Mouse (Mus musculus): ENCODE data around the gene Cdk14.

Gene Cdk14

GRCm38 (mm10) chr5:5185521-5185920 is 234.6 kb downstream of the Cdk14 start:
- DNase-seq (ENCODE audit: low spot score): no peak

DNA sequence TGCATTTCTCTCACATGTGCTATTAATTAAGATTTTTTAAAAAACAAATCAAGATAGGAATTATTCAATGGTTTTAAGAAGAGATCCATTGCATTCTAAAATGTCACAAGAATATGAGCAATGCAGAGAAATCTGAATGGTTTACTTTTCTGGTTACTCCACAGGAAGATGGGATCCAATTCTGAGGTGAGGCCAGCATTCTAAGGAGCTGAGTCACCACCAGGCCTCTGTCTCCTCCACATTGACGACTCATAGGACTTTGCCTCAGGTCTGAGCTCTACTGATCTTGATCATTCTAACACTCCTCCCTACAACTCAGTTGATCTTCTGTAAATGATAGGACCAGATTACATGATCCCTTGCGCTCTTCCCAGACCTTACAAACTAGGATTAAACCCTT is 239.4 kb downstream of the Cdk14 start:
- DNase-seq (ENCODE audit: low spot score): no peak

- no peak for DNase-seq (ENCODE audit: low spot score)
These were observed 239.8 kb downstream of the Cdk14 start for GRCm38 (mm10) chr5:5180311-5180710.

- no peak for DNase-seq (ENCODE audit: low spot score)
These were observed 244.1 kb downstream of the Cdk14 start for GRCm38 (mm10) chr5:5176052-5176451.

DNA sequence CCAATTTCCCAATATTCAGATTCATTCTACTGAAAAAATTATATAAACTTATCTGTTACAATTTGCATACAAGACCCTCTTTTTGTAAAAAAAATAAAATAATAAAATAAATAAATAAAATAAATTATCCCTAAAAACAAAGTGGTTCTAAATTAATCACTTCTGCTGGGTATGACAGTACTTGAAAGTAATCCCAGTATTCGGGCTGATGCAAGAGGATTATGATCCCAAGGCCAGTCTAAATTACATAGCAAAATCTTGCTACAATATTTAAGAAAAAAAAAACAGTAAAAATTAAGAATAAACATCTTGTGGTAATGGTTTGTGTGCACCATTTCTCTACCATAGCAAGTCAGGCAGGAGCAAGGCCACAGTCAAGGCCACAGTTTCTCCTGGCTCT is 244.5 kb downstream of the Cdk14 start:
- DNase-seq (ENCODE audit: low spot score): no peak

GRCm38 (mm10) chr5:5175090-5175489 is 245.0 kb downstream of the Cdk14 start:
- DNase-seq (ENCODE audit: low spot score): no peak

DNA sequence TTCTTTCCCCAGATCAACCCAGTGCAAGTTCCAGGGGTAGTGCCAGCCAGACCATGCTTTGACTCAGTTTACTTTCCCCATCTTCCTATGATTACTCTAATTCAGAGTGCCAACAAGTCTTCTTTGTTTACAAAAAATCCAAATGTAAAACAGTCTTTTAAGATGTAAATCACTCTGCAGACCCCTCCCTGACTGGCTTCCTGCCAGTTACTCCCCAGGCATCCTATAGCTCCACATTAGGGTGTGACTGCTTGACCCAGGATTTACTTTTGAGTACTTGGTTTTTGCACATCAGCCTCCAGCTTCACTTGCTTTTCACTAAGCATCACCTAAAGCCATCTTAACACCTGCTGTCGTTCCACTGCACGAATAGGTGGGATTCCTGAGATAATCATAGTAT is 254.0 kb downstream of the Cdk14 start:
- no peak for DNase-seq (ENCODE audit: low spot score)

DNA sequence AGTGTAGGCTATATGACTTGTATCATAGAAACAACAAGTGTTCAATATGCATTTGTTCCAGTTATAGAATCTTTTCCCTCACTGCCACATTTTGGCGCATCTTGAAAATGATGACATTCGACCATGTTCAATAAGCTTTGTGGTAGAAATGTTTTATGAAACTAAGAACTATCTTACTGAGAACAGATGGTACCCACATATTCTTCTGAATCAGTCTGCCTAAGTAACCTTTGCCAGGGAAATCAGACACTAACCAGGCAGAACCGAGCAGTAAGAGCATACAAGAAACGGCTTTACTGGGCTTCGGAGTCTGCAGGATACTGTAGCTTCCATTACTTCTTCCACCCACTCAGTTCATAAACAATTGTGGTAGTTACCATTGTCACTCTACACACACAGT is 255.8 kb downstream of the Cdk14 start:
- DNase-seq (ENCODE audit: low spot score): no peak

DNA sequence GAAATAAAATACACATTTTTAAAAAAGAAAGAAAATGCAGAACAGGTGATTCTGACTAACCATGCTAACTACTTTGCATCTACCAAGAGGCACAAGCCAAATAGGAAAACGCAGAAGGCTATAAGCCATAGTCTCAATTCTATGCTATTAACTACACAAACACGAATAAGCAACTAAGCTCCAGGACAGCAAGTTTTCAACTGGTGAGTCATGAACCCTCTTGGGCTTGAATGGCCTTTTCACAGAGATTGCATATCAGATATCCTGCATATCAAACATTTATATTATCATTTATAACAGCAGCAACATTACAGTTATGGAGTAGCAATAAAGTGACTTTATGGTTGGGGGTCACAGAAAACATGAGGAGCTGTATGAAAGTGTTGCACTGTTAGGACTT is 256.3 kb downstream of the Cdk14 start:
- DNase-seq (ENCODE audit: low spot score): no peak

GRCm38 (mm10) chr5:5159521-5159920 is 260.6 kb downstream of the Cdk14 start:
- no peak for DNase-seq (ENCODE audit: low spot score)

DNA sequence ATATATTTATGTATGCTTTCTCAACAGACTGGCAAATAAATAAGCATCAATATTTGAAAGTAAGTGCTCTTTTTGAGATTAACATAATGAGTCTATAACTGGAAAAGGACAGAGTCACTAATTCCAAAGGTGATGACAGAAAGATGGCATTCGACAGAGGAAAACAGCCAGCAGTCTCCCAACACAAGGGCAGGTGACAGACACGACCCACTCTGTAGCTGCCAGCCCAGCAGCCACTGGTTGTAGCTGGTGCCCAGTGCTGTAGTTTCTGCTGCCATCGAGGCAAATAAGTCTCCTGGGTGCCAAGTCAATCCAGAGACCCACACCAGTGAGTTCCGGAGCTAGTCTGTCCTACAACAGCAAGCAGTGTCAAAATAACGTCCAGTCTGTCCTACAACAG is 280.3 kb downstream of the Cdk14 start:
- no peak for DNase-seq (ENCODE audit: low spot score)

DNA sequence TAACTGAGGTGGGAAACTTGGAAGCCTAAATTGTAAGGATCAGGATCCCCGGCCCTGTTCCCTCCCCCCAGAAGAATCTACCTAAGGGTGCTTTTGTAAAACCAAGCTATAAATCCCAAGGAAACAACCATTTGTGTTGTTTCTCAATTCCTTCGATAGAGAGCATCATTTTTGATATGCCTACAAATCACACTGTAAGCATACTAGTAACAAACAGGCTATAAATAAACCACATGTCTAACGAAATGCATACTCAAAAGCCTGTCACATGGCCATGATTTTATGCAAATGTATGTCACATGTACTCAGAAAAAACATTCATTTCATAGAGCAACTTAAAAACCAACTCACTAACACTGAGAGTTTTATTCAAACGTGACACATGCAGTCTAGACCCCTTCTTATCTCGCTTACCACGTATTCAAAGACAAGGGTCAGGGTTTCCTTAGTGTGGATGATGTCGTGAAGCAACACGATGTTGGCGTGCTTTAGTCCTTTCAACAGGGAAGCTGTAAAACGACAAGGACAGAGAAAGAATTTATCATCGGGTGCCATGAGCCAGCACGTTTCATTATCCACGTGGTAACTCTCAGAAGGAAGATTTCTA is 285.1 kb downstream of the Cdk14 start:
- no peak for DNase-seq (ENCODE audit: low spot score)

DNA sequence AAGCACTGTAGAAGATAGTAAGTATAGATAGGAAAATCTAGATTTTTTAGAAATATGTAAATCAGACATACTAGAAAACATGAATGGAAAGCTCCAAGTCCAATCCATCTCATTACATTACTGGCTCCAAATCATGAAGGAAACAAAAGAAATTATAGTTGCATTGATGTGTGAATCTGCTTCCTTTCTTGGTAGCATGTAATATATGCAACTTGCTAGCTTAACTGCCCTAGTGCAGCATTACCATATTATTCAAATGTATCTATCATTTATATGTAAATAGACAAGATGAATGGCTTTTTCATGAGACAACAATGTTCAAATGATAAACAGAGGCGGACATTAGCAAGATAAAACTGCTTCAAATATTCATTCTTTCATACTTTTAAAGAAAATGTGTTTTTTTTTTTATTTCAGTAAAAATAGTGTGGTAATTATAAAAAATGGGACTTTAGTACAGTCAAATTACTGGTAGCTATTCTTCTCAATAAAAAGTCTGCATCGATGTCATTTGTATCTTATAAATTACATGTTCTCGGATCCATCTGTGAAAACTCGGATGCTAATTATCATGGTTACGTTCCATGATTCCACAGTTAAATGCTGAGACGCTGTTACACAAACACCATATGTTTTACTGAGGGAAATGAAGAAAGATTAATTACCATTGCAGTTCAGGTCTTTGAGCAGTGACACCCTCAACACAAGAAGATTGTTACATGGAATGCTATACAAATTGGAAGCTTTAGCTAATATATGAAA is 285.8 kb downstream of the Cdk14 start:
- no peak for DNase-seq (ENCODE audit: low spot score)

- no peak for DNase-seq (ENCODE audit: low spot score)
These were observed 291.3 kb downstream of the Cdk14 start for GRCm38 (mm10) chr5:5128852-5129251.

DNA sequence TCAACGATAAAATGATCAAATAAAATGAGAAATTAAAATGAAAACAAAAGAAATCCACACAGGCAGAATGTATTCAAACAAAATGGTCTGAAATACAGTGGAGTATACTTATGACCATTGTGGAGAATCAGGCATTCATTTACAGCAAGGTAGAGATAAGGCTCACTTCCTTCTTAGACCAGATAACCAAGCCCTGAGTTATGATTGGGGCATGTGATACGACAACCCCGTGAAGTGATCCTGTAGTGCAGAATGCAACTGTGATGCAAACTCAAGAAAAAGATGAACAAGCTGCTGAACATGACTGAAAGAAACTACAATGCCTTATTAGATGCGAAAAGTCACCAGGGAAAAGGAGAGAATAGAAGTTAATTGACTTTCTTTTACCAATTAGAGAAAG is 295.5 kb downstream of the Cdk14 start:
- no peak for DNase-seq (ENCODE audit: low spot score)

- DNase-seq (ENCODE audit: low spot score): no peak
These were observed 303.2 kb downstream of the Cdk14 start for GRCm38 (mm10) chr5:5116775-5117522.

GRCm38 (mm10) chr5:5115546-5115945 is 304.6 kb downstream of the Cdk14 start:
- no peak for DNase-seq (ENCODE audit: low spot score)

- DNase-seq (ENCODE audit: low spot score): no peak
These were observed 310.5 kb downstream of the Cdk14 start for GRCm38 (mm10) chr5:5109621-5110020.

GRCm38 (mm10) chr5:5109017-5109416 is 311.1 kb downstream of the Cdk14 start:
- no peak for DNase-seq (ENCODE audit: low spot score)

DNA sequence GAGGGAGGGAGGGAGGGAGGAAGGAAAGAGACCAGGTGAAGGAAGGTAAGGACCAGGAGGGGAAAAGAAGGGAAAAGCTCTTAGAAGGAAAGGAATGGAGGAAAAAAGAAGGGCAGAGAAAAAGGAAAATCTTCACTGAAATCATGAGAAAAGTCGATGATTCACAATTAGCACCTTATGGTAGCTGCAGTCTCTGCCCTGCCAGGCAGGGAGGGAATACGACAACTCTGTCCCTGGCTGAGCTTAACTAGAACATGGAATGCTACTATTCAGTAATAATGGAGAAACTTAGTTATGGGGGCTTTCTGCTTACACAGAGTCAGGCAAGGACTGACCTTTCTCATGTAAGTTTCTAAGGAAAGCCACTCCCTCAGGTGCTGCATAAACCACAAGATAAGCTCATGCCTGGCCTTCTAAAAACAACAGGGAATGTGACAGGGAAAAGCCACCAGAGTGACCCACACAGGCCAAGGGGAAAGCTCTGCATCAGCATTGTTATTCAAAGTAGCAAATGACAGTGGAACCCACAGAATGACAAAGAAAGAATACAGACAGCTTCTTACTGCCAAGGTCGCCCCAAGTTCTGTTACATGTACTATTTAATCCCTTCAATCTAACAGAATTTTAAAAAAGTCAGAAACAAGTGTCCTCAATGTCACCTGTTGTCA is 323.7 kb downstream of the Cdk14 start:
- no peak for DNase-seq (ENCODE audit: low spot score)

DNA sequence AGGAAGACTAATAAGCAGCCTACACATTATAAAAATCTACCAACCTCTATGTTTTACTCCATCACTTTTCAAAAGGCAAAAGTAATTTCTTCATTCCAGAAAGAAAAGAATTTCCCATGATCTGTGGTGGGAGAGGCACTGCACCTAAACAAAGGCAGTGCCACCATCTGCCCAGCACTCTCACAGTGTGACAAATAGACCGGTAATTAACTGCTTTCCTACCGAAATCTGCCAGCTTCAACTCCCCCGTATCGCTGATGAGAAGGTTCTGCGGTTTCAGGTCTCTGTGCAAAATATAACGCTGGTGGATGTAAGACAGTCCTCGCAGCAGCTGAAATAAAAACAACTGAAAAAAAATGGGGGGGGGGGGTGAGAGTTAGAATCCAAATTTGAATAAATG is 327.4 kb downstream of the Cdk14 start:
- DNase-seq (ENCODE audit: low spot score): no peak

- no peak for DNase-seq (ENCODE audit: low spot score)
These were observed 348.6 kb downstream of the Cdk14 start for GRCm38 (mm10) chr5:5071526-5071925.

- no peak for DNase-seq (ENCODE audit: low spot score)
These were observed 355.4 kb downstream of the Cdk14 start for GRCm38 (mm10) chr5:5064686-5065085.
